Mouse (Mus musculus): Measurements from ENCODE around the gene Cdh18.
"Not testable (repeated sequence)": the region's sequence is repeated elsewhere in the genome, so short reads cannot be mapped to it uniquely, and the experiment has no call there.

Gene Cdh18

GRCm38 (mm10) chr15:22947234-22947633 lies 398.4 kb downstream of the Cdh18 start:
- DNase-seq (ENCODE audit: low spot score) = no peak

DNA sequence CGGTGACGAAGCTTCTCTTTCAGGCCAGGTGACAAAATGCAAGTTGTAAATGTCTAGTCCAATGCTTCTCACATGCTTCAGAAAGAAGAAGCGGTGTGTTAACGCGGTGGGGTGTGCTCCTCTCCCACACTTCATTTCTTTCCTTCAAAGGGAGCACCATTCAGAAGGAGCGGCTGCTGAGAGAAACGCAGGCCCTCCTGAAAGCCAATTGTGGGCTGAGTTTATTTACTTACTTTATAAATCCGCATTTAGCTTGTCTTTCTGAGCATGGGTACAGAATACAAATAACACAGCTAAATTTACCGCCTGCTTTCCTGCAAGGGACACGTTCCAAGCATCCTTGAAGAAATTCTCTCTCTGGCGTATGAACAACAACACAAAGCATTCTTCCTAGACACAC lies 420.6 kb downstream of the Cdh18 start:
- DNase-seq (ENCODE audit: low spot score) = no peak

DNA sequence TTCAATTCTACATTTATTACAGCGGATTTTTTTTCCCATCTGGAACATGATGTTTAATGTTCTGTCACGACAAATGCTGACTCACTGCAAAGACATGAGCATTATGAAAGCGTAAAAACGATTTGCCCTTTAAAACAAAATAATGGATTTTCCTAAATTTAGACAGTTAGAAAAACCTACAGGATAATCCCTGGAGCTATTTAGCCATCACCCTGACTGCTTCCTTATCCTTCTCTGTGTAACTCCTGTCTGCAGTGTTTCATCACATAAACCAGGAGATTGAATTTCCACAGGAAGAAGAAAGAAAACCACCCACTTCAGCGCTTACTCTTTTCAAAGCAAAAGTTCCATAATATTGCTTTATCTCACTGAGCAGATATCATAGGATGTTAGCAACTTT lies 431.3 kb downstream of the Cdh18 start:
- DNase-seq (ENCODE audit: low spot score) = no peak

DNA sequence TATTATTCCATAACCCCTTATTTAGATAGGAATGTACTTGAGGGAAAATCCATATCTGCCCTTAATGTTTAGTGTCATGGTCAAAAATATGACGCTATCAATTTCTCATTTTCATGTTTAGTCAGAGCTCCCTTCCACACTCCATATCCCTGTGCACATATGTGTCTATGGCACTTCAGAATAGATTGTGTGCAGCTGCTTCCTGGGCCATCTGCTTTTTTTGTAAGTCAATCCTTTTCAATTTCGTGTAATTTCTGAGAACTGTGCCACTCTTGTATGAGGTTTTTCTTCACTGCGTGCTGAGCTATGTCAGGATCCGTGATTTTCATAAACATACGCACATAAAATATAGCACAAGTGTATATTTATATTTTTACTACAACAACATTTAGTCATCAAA lies 435.8 kb downstream of the Cdh18 start:
- no peak for DNase-seq (ENCODE audit: low spot score)

GRCm38 (mm10) chr15:23016680-23017079 lies 467.9 kb downstream of the Cdh18 start:
- DNase-seq (ENCODE audit: low spot score) = no peak

DNA sequence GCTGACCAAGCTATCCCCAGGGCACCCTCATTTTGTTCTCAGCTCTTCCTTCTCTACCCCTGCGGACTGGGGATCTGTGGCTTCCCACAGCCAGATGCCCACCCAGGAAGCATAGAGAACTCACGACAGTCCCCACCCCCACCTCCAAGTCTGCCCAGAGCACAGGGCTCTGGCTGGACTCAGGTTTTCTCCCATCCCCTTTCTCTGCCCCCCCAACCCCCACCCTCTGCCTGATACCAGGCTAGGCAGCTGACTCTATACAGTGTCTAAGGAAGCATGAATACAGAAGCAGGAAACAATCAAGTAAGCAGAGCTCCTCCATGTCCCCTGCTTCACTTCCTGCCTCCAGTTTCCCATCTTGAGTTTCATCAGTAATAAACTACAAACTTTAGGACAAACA lies 472.3 kb downstream of the Cdh18 start:
- DNase-seq (ENCODE audit: low spot score) = no peak

DNA sequence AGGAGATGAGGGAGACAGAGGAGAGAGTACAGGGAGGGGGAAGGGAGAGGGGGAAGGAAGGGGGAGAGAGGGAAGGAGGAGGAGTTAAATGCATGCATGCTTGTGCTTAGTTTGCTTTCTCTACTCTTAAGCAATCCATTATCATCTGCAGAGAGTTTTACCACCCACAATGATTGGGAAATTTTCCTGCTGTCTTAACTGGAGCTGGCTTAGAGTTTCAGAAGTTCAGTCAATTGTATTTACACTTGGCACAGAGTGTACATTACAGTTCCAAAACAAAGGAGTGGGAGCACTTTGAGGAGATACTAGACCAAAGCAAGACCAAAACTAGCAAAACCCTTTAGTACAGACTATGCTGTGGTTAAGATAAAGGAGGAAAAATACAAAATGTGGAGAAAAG lies 473.8 kb downstream of the Cdh18 start:
- DNase-seq (ENCODE audit: low spot score) = no peak

DNA sequence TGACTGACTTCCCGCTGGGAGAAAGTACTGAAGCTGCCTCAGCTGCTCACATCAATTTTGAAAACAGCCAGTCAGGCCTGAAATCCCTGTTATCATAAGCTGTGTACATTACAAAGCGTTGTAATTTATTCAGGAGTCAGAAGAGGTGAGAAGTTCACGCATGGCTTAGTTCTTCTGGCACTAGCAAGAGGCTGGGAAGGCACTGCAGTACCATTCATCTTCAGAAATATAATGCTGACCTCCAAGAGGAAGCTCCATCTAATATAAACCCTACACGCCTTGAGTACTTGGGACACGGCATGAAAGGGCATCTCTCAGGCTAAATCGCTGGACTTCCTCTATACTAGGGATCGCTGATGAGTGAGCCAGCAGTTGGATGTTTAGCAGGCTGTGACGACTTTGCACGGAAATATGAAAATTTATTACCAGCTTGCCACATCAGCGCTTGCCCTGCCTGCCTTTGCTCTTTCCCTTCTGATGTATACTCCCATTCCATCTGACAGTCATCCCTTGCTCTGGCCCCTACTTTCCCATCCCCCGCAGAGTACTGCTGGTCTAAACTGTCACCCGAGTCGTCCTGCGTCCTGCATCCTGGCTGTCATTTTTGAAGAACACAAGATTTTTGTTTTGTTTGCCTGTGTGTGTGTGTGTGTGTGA lies 486.9 kb downstream of the Cdh18 start:
- DNase-seq (ENCODE audit: low spot score) = no peak

GRCm38 (mm10) chr15:23036208-23037065 lies 487.6 kb downstream of the Cdh18 start:
- no peak for DNase-seq (ENCODE audit: low spot score)

- no peak for DNase-seq (ENCODE audit: low spot score)
These were observed 488.7 kb downstream of the Cdh18 start for GRCm38 (mm10) chr15:23037561-23037960.

GRCm38 (mm10) chr15:23046127-23046785 lies 497.4 kb downstream of the Cdh18 start:
- no peak for DNase-seq (ENCODE audit: low spot score)

DNA sequence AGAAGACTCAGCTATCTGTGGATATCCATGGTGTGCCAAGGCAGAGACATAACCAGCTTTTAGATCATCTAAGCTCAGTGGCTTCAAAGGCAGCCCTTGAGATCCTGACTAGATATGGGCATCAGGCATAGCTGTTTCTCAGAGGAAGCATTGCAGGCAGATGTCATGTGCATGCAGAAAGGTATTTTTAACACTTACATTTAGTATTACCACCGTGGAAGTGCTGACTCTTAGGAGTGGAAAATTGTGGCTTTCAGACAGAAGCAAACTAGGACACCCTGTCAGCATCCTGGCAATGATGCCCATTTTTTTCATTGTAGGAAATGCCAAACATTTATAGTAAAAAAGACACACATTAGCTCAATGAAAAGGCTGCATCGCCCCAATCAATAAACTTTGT lies 503.2 kb downstream of the Cdh18 start:
- no peak for DNase-seq (ENCODE audit: low spot score)

DNA sequence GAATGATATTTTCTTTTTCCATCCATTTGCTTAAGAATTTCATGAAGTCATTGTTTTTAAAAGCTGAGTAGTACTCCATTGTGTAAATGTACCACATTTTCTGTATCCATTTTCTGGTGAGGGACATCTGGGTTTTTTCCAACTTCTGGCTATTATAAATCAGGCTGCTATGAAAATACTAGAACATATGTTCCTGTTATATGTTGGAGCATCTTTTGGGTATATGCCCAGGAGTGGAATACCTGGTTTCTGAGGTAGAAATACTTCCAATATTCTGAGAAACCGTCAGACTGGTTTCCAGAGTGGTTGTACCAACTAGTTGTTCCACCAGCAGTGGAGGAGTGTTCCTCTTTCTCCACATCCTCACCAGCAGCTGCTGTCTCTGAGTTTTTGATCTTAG lies 536.5 kb downstream of the Cdh18 start:
- not testable (repeated sequence) for DNase-seq (ENCODE audit: low spot score)

DNA sequence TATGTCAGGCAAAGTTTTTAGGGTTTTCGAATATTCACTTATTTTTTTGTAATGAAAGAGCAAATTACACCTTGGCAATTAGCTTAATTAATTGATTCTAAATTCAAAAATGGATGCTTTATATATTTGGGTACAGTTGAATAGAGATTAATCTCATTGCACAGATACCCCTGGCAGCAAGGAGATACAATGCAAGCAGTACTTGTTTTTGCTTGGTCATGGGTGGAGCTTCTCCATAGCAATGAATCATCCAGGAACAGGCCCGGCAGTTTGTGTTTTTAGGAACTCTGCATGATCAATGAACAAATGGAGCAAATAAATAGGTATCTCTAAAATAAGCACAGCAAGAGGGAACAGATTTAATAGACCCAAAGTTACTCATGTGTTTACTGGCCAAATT lies 538.7 kb downstream of the Cdh18 start:
- DNase-seq (ENCODE audit: low spot score) = no peak

GRCm38 (mm10) chr15:23096601-23097000 lies 547.8 kb downstream of the Cdh18 start:
- no peak for DNase-seq (ENCODE audit: low spot score)

GRCm38 (mm10) chr15:23104668-23105380 lies 556.0 kb downstream of the Cdh18 start:
- DNase-seq (ENCODE audit: low spot score) = no peak

- DNase-seq (ENCODE audit: low spot score) = no peak
These were observed 586.3 kb downstream of the Cdh18 start for GRCm38 (mm10) chr15:23134950-23135715.

DNA sequence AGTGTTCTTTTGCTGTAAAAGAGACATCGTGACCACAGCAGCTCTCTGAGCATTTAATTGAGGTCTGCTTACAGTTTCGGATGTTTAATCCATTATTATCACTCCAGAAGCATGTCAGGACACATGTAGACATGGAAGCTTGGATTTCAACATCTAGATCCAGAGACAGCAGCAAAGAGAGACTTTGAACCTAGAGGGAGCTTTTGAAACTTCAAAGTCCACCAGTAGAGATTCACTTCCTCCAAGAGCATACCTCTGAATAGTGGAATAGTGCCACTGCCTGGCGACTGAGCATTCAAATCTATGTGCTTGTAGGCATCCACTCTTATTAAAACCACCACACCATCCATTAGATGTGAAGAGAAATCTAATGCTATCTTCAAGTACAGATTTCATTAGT lies 588.1 kb downstream of the Cdh18 start:
- DNase-seq (ENCODE audit: low spot score) = no peak

GRCm38 (mm10) chr15:23142907-23143306 lies 594.1 kb downstream of the Cdh18 start:
- DNase-seq (ENCODE audit: low spot score) = not testable (repeated sequence)

- no peak for DNase-seq (ENCODE audit: low spot score)
These were observed 607.1 kb downstream of the Cdh18 start for GRCm38 (mm10) chr15:23155883-23156282.

- DNase-seq (ENCODE audit: low spot score) = no peak
These were observed 616.0 kb downstream of the Cdh18 start for GRCm38 (mm10) chr15:23164869-23165268.

- DNase-seq (ENCODE audit: low spot score) = no peak
These were observed 625.8 kb downstream of the Cdh18 start for GRCm38 (mm10) chr15:23174623-23175022.

All from T-cell, adult 2 months (primary cell).